Mouse (Mus musculus): ENCODE measurements around the gene Srrm1. TPM values are rescaled to one million over a fixed set of nuclear protein-coding genes. Genes with fewer than 3 reads are reported as not detected.

The Srrm1 gene
- polyA plus RNA-seq, 1 experiment, result 545 TPM

DNA sequence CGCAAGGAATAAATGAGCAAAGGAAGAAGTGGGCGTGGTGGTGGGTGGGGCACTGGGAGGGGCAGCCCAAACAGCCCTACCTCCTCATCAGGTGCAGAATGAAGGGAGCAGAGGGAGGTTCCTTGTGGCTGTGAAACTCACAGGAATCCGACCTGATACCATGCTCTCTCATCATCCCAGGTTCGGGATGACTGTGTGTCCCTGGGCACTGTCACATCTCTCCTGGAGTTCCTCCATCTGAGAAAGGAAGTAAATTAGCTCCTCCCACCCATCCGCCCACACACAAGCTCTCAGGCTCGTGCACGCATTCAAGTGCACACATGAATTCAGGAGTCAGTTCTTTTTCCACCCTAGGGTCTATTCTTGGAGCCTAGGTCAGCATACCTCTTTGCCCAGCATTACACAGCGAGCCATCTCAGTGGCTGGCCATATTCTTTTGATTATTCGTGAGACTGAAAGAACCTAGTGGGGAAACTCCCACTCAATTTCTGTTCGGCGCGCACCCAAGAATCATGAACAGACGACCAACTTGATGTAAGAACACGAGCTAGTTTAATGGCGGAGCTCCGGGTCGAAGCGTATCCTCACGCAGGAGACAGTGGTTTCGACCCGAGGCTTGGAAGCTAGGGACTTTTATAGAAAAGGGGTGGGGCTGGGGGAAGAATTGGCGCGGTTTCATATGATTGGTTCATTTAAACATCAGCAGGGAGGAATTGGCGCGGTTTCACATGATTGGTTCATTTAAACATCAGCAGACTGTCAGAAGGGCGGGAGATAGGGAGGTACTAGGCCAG, 52.7 kb downstream of the Srrm1 start:
- WGBS, result 89% methylated on average over 26 of the region's 26 CpGs

DNA sequence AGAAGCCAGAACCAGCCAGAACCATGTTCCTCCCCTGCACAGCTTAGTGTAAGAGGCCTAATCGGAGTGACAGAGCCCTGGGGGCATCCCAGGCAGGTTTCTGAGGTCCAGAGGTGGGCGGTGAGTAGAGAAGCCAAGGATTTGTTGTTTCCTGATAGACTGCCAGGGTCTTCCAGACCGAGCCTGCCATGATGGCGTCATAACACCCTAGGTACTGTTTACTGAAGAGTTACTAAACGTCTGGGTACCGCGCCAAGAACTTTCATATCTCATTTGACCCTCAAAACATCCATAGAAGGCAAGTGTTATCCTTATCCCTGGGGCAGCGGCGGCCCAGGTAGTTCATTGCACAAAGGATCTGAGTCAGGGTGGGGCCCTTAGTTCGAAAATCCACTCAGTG, 54.4 kb downstream of the Srrm1 start:
- WGBS, result 86% methylated on average over 10 of the region's 10 CpGs
- peak overlapping the region; percentile 38 for H3K27ac ChIP-seq (ENCODE audit: insufficient read depth, low read depth, low read length)
- peaks cover 27% of the 10 kb centered on the region for H3K4me1 ChIP-seq (ENCODE audit: control insufficient read depth, insufficient read depth, low read length)
- no peak overlapping the region for H3K4me3 ChIP-seq (ENCODE audit: insufficient read depth, low read depth, low read length)
- TF ChIP-seq CTCF (IDR thresholded peaks at IDR 0.05; ENCODE audit: insufficient read depth, low read depth, low read length), result no peak
- TF ChIP-seq POLR2A (IDR thresholded peaks at IDR 0.05; ENCODE audit: insufficient read depth, low read depth, low read length), result no peak

More for the DNA sequence above, 52.7 kb downstream of the Srrm1 start:
- Histone ChIP-seq H3K27ac (ENCODE audit: insufficient read depth, low read depth, low read length) (no peak overlapping the region), H3K4me3 (ENCODE audit: insufficient read depth, low read depth, low read length) (no peak overlapping the region), H3K4me1 (ENCODE audit: control insufficient read depth, insufficient read depth, low read length) (peaks cover 27% of the 10 kb centered on the region)
- TF ChIP-seq CTCF (IDR thresholded peaks at IDR 0.05; ENCODE audit: insufficient read depth, low read depth, low read length), result no peak
- no peak for TF ChIP-seq POLR2A (IDR thresholded peaks at IDR 0.05; ENCODE audit: insufficient read depth, low read depth, low read length)

DNA sequence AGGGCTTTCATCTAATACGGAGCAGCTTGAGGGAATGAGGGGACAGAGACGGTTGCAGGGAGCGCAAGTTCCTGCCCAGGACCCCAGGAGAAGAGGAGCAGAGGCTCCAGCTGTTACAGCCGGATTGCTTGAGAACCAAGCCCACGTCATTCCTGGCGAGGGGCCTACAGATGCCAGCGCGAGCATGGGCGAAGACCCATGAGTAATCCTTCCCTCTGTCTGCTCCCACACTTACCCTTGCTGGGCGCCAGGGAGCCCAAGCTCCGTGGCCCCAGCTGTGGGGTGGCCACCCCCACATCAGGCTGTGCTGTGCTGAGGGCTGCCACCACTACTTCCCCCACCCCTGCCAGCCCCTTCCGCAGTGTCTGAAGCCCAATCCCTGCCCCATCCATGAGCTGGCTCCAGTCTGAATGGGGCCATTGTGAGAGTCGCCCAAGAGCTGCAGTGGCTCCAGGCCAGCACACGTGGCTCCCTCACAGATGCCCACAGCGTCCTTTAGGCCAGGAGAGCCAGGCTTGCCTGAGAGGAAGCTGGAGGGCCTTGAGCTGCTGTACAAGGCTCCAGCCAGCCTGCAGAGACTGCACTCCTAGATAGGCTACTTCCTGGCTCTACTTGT, 55.1 kb downstream of the Srrm1 start:
- Histone ChIP-seq H3K27ac (ENCODE audit: insufficient read depth, low read depth, low read length) (peak overlapping the region; percentile 38), H3K4me1 (ENCODE audit: control insufficient read depth, insufficient read depth, low read length) (peaks cover 27% of the 10 kb centered on the region), H3K4me3 (ENCODE audit: insufficient read depth, low read depth, low read length) (no peak overlapping the region)
- no peak for TF ChIP-seq POLR2A (IDR thresholded peaks at IDR 0.05; ENCODE audit: insufficient read depth, low read depth, low read length)
- no peak for TF ChIP-seq CTCF (IDR thresholded peaks at IDR 0.05; ENCODE audit: insufficient read depth, low read depth, low read length)
- 15% methylated on average over 14 of the region's 15 CpGs for WGBS

DNA sequence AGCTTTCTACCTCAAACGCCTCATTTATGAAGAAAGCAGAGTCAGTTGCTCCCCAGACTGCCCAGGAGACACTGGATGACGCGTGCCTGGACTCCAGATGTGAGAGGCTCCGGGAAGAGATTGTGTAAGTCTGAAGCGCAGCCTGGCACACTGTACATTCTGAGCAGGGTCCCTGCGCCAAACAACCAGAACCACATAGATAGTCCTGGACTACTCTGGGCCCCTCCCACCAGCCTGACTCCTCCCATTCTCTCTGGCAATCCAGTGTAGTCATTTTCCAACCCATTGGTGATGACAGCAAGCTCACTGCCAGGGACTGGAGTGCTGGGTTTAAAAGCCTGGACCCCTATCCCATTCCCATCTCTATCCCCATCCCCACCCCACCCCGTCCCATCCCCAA, 56.0 kb downstream of the Srrm1 start:
- WGBS, result 92% methylated on average over 7 of the region's 7 CpGs
- TF ChIP-seq POLR2A (IDR thresholded peaks at IDR 0.05; ENCODE audit: insufficient read depth, low read depth, low read length), result no peak
- TF ChIP-seq CTCF (IDR thresholded peaks at IDR 0.05; ENCODE audit: insufficient read depth, low read depth, low read length), result no peak
- no peak overlapping the region for H3K4me3 ChIP-seq (ENCODE audit: insufficient read depth, low read depth, low read length)
- peaks cover 31% of the 10 kb centered on the region for H3K4me1 ChIP-seq (ENCODE audit: control insufficient read depth, insufficient read depth, low read length)
- H3K27ac ChIP-seq (ENCODE audit: insufficient read depth, low read depth, low read length), result no peak overlapping the region

DNA sequence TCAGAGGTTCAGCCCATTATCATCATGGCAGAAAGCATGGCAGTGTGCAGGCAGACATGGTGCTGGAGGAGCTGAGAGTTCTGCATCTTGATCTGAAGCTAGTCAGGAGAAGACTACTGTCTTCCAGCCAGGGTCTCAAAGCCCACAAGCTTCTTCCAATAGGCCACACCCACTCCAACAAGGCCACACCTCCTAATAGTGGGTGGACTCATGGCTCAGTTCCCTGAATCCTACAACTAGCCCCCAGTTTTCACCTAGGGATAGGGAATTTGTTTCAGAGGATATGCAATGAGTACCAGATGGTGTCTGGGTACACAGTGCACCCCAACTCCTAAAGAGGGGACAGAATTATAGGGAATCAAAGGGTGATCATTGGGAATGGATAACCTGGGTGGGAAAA, 56.6 kb downstream of the Srrm1 start:
- TF ChIP-seq CTCF (IDR thresholded peaks at IDR 0.05; ENCODE audit: insufficient read depth, low read depth, low read length), result no peak
- no peak for TF ChIP-seq POLR2A (IDR thresholded peaks at IDR 0.05; ENCODE audit: insufficient read depth, low read depth, low read length)
- H3K27ac ChIP-seq (ENCODE audit: insufficient read depth, low read depth, low read length), result no peak overlapping the region
- no peak overlapping the region for H3K4me3 ChIP-seq (ENCODE audit: insufficient read depth, low read depth, low read length)
- peaks cover 28% of the 10 kb centered on the region for H3K4me1 ChIP-seq (ENCODE audit: control insufficient read depth, insufficient read depth, low read length)

DNA sequence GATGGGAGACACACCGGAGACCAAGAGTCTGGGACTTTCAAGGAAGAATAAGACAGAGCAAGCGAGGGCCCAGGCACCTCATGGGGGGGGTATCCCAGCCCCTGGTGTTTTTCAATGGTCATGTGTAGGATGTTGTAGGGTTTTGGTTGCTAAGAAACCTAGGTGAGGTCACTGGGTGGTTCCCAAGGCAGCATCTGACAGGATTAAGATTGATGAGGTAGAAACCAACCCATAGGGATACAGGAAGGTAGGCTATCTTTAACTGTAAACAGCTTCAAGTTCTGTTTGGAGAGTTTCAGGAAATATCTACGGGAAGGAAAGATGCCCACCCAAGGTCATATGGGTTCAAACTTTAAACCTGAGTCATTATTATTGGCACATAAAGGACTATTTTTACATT, 59.3 kb downstream of the Srrm1 start:
- 98% methylated on average over 3 of the region's 3 CpGs for WGBS
- TF ChIP-seq CTCF (IDR thresholded peaks at IDR 0.05; ENCODE audit: insufficient read depth, low read depth, low read length) (no peak), POLR2A (IDR thresholded peaks at IDR 0.05; ENCODE audit: insufficient read depth, low read depth, low read length) (no peak)
- Histone ChIP-seq H3K4me3 (ENCODE audit: insufficient read depth, low read depth, low read length) (no peak overlapping the region), H3K4me1 (ENCODE audit: control insufficient read depth, insufficient read depth, low read length) (peaks cover 20% of the 10 kb centered on the region), H3K27ac (ENCODE audit: insufficient read depth, low read depth, low read length) (no peak overlapping the region)

DNA sequence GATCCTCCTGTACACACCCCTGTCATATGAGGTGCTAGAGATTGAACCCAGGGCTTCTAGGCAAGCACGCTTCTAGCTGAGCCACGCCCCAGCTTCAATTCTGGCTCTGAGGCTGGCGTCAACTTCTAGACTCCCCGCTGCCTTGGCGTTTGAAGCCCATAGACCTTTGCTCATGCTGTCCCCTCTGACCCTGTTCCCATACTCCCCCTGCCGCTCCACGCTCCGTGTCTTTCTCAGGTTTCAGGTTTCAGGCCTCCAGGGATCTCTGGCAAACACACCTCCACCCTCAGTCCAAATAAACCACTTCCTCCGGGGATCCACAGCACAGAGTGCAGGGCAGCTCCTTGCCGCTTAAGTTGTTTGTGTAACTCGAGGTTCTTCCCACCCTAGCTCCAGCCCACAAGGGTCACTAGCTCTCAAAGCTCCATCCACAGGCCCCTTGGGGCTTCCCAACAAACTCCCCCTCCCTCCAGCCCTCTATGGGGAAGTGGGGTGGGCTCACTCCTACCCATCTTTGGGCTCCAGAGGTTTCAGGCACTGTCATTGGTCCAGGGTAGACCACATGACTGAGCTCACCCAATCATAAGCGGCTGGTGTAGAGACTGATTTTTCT, 60.5 kb downstream of the Srrm1 start:
- no peak for TF ChIP-seq CTCF (IDR thresholded peaks at IDR 0.05; ENCODE audit: insufficient read depth, low read depth, low read length)
- no peak for TF ChIP-seq POLR2A (IDR thresholded peaks at IDR 0.05; ENCODE audit: insufficient read depth, low read depth, low read length)
- Histone ChIP-seq H3K27ac (ENCODE audit: insufficient read depth, low read depth, low read length) (no peak overlapping the region), H3K4me1 (ENCODE audit: control insufficient read depth, insufficient read depth, low read length) (peaks cover 8% of the 10 kb centered on the region), H3K4me3 (ENCODE audit: insufficient read depth, low read depth, low read length) (no peak overlapping the region)
- 29% methylated on average over 12 of the region's 12 CpGs for WGBS

DNA sequence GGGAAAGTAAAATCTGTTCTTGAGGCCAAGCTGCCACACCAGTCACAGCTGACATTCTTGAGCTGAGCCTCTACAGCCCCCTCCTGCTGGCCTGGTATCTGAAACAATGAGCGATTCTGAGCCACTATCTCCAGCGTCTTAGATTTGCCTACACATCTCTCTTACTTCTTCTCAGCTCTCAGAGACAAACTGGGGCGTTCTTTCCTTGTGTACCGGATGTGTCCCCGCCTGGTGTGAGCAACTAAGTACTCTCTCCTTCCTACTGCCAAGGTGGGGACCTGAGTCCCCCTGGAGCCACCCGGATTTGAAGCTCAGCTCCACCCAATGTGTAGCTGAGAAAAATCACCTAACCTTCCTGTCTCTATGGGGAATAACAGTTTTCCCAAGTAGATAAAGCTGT, 61.3 kb downstream of the Srrm1 start:
- TF ChIP-seq POLR2A (IDR thresholded peaks at IDR 0.05; ENCODE audit: insufficient read depth, low read depth, low read length), result no peak
- no peak for TF ChIP-seq CTCF (IDR thresholded peaks at IDR 0.05; ENCODE audit: insufficient read depth, low read depth, low read length)
- H3K27ac ChIP-seq (ENCODE audit: insufficient read depth, low read depth, low read length), result no peak overlapping the region
- no peak overlapping the region for H3K4me3 ChIP-seq (ENCODE audit: insufficient read depth, low read depth, low read length)
- 71% methylated on average over 6 of the region's 6 CpGs for WGBS
- peaks cover 8% of the 10 kb centered on the region for H3K4me1 ChIP-seq (ENCODE audit: control insufficient read depth, insufficient read depth, low read length)

DNA sequence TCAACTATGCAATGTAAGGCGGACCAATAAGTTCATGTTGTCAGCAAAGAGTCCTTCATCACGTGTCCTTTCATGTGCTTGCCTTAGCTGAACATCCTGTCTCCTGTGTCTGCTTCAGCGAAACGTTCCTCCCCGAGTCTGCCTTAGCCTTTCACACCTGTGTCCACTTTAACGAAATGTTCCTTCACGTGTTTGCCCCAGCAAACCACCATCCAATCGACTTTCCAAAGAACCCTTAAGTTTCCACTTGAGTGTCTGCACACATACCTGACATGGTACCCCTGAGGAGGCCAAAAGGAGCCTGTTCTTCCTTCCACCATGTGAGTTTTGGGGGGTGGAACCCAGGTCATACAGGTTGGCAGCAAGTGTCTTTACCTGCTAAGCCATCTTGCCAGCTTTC, 61.9 kb downstream of the Srrm1 start:
- 95% methylated on average over 8 of the region's 8 CpGs for WGBS
- H3K4me1 ChIP-seq (ENCODE audit: control insufficient read depth, insufficient read depth, low read length), result peaks cover 14% of the 10 kb centered on the region
- no peak overlapping the region for H3K27ac ChIP-seq (ENCODE audit: insufficient read depth, low read depth, low read length)
- no peak overlapping the region for H3K4me3 ChIP-seq (ENCODE audit: insufficient read depth, low read depth, low read length)
- TF ChIP-seq CTCF (IDR thresholded peaks at IDR 0.05; ENCODE audit: insufficient read depth, low read depth, low read length) (no peak), POLR2A (IDR thresholded peaks at IDR 0.05; ENCODE audit: insufficient read depth, low read depth, low read length) (no peak)
